Mouse (Mus musculus) right cerebral cortex, postnatal 36 days (tissue): ENCODE measurements around the gene Gm10720.
"Not testable (repeated sequence)": the region's sequence is repeated elsewhere in the genome, so short reads cannot be mapped to it uniquely, and the experiment has no call there.

ENCODE experiments used
- DNase-seq, 2 experiments: peaks; one replicate each; pipeline ENCODE4 v3.0.0; 2022; ENCODE audit warnings: low spot score in 2 of 2, mixed read lengths in 1 of 2

Gm10720 gene

GRCm38 (mm10) chr9:3015354-3015753 lies at the start of gene Gm10720:
Gene Gm10720 (plus strand): TSS chr9:3015654.
- not testable (repeated sequence) for DNase-seq

- not testable (repeated sequence) for DNase-seq
These were observed 14.9 kb upstream of the Gm10720 start, which contains the start of gene Gm10722 for GRCm38 (mm10) chr9:3000445-3000972. Gene Gm10722 (plus strand): TSS chr9:3000922.

GRCm38 (mm10) chr9:3001006-3001405 lies 14.4 kb upstream of the Gm10720 start:
- DNase-seq, result not testable (repeated sequence)

- DNase-seq, result peak; percentile 94 to 96
These were observed 13.3 kb upstream of the Gm10720 start for GRCm38 (mm10) chr9:3001948-3002659.

- not testable (repeated sequence) for DNase-seq
These were observed 12.6 kb upstream of the Gm10720 start, which contains the start of gene Gm11168 for GRCm38 (mm10) chr9:3002794-3003396. Gene Gm11168 (plus strand): TSS chr9:3003346.

DNA sequence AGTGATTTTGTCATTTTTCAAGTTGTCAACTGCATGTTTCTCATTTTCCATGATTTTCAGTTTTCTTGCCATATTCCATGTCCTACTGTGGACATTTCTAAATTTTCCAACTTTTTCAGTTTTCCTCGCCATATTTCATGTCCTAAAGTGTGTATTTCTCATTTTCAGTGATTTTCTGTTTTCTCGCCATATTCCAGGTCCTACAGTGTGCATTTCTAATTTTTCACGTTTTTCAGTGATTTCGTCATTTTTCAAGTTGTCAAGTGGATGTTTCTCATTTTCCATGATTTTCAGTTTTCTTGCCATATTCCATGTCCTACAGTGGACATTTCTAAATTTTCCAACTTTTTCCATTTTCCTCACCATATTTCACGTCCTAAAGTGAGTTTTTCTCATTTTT lies 9.3 kb upstream of the Gm10720 start:
- not testable (repeated sequence) for DNase-seq

DNA sequence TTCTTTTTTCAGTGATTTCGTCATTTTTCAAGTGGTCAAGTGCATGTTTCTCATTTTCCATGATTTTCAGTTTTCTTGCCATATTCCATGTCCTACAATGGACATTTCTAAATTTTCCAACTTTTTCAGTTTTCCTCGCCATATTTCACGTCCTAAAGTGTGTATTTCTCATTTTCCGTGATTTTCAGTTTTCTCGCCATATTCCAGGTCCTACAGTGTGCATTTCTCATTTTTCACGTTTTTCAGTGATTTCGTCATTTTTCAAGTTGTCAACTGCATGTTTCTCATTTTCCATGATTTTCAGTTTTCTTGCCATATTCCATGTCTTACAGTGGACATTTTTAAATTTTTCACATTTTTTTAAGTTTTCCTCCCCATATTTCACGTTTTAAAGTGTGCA lies 8.8 kb upstream of the Gm10720 start:
- peak; percentile 89 to 92 for DNase-seq

- not testable (repeated sequence) for DNase-seq
These were observed 8.2 kb upstream of the Gm10720 start for GRCm38 (mm10) chr9:3007272-3007671.

DNA sequence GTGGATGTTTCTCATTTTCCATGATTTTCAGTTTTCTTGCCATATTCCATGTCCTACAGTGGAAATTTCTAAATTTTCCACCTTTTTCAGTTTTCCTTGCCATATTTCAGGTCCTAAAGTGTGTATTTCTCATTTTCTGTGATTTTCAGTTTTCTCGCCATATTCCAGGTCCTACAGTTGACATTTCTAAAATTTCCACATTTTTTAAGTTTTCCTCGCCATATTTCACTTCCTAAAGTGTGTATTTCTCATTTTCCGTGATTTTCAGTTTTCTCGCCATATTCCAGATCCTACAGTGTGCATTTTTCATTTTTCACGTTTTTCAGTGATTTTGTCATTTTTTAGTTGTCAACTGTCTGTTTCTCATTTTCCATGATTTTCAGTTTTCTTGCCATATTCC lies 6.1 kb upstream of the Gm10720 start:
- not testable (repeated sequence) for DNase-seq

- not testable (repeated sequence) for DNase-seq
These were observed 3.3 kb upstream of the Gm10720 start for GRCm38 (mm10) chr9:3012054-3012621.

DNA sequence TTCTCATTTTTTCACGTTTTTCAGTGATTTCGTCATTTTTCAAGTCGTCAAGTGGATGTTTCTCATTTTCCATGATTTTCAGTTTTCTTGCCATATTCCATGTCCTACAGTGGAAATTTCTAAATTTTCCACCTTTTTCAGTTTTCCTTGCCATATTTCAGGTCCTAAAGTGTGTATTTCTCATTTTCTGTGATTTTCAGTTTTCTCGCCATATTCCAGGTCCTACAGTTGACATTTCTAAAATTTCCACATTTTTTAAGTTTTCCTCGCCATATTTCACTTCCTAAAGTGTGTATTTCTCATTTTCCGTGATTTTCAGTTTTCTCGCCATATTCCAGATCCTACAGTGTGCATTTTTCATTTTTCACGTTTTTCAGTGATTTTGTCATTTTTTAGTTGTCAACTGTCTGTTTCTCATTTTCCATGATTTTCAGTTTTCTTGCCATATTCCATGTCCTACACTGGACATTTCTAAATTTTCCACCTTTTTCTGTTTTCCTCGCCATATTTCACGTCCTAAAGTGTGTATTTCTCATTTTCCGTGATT lies 2.6 kb upstream of the Gm10720 start, which contains the start of gene Gm10721:
Gm10721 (plus strand) TSS at position 408 of the 547 bp plus-strand sequence.
- DNase-seq, result not testable (repeated sequence)

DNA sequence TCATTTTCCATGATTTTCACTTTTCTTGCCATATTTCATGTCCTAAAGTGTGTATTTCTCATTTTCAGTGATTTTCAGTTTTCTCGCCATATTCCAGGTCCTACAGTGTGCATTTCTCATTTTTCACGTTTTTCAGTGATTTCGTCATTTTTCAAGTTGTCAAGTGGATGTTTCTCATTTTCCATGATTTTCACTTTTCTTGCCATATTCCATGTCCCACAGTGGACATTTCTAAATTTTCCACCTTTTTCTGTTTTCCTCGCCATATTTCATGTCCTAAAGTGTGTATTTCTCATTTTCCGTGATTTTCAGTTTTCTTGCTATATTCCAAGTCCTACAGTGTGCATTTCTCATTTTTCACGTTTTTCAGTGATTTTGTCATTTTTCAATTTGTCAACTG lies 442 bp downstream of the Gm10720 start:
- DNase-seq, result not testable (repeated sequence)

DNA sequence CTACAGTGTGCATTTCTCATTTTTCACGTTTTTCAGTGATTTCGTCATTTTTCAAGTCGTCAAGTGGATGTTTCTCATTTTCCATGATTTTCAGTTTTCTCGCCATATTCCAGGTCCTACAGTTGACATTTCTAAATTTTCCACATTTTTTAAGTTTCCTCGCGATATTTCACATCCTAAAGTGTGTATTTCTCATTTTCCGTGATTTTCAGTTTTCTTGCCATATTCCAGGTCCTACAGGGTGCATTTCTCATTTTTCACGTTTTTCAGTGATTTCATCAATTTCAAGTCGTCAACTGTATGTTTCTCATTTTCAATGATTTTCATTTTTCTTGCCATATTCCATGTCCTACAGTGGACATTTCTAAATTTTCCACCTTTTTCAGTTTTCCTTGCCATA lies 1.7 kb downstream of the Gm10720 start, which contains the start of gene Gm10719:
Gm10719 (plus strand) TSS at position 301 of the 400 bp plus-strand sequence.
- DNase-seq, result not testable (repeated sequence)

DNA sequence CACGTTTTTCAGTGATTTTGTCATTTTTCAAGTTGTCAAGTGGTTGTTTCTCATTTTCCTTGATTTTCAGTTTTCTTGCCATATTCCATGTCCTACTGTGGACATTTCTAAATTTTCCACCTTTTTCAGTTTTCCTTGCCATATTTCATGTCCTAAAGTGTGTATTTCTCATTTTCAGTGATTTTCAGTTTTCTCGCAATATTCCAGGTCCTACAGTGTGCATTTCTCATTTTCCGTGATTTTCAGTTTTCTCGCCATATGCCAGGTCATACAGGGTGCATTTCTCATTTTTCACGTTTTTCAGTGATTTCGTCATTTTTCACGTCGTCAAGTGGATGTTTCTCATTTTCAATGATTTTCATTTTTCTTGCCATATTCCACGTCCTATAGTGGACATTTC lies 3.5 kb downstream of the Gm10720 start:
- peak; percentile 40 to 59 for DNase-seq

- peak; percentile 32 to 41 for DNase-seq
These were observed 4.6 kb downstream of the Gm10720 start for GRCm38 (mm10) chr9:3019835-3020727.

DNA sequence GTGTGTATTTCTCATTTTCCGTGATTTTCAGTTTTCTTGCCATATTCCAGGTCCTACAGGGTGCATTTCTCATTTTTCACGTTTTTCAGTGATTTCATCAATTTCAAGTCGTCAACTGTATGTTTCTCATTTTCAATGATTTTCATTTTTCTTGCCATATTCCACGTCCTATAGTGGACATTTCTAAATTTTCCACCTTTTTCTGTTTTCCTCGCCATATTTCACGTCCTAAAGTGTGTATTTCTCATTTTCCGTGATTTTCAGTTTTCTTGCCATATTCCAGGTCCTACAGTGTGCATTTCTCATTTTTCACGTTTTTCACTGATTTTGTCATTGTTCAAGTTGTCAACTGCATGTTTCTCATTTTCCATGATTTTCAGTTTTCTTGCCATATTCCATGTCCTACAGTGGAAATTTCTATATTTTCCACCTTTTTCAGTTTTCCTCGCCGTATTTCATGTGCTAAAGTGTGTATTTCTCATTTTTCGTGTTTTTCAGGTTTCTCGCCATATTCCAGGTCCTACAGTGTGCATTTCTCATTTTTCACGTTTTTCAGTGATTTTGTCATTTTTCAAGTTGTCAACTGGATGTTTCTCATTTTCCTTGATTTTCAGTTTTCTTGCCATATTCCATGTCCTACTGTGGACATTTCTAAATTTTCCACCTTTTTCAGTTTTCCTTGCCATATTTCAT lies 7.0 kb downstream of the Gm10720 start:
- DNase-seq, result peak; percentile 45 to 51

- not testable (repeated sequence) for DNase-seq
These were observed 8.0 kb downstream of the Gm10720 start, which contains the start of gene Gm10718 for GRCm38 (mm10) chr9:3023312-3023984. Gene Gm10718 (plus strand): TSS chr9:3023547.

DNA sequence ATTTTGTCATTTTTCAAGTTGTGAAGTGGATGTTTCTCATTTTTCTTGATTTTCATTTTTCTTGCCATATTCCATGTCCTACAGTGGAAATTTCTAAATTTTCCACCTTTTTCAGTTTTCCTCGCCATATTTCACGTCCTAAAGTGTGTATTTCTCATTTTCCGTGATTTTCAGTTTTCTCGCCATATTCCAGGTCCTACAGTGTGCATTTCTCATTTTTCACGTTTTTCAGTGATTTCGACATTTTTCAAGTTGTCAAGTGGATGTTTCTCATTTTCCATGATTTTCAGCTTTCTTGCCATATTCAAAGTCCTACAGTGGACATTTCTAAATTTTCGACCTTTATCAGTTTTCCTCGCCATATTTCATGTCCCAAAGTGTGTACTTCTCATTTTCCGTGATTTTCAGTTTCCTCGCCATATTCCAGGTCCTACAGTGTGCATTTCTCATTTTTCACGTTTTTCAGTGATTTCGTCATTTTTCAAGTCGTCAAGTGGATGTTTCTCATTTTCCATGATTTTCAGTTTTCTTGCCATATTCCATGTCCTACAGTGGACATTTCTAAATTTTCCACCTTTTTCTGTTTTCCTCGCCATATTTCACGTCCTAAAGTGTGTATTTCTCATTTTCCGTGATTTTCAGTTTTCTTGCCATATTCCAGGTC lies 8.7 kb downstream of the Gm10720 start:
- peak; percentile 49 to 54 for DNase-seq

- DNase-seq, result peak; percentile 8 to 12
These were observed 9.5 kb downstream of the Gm10720 start, which contains the start of gene Gm10717 for GRCm38 (mm10) chr9:3024912-3025467. Gene Gm10717 (plus strand): TSS chr9:3025417.
